Mouse (Mus musculus) cerebellum, adult 2 months (tissue): ENCODE results near the gene Zfp526. TPM values are rescaled to one million over a fixed set of nuclear protein-coding genes. Genes with fewer than 3 reads are reported as not detected.
A peak's percentile ranks its signal among the peaks of the same experiment; 100 is the strongest.

Experiments used
- DNase-seq, 2 experiments: peaks; one replicate each; pipeline ENCODE4 v3.0.0; 2021
- H3K27ac ChIP-seq: fragments of 200-500 bp; 2 replicates; pipeline ENCODE4 v1.5.1; 2012; ENCODE audit warnings: low read length, control low read depth, inconsistent platforms; ENCODE audit not compliant: insufficient read depth
- H3K27me3 ChIP-seq: fragments of 200-500 bp; 2 replicates; pipeline ENCODE4 v1.6.1; 2012; ENCODE audit warnings: inconsistent platforms, mild to moderate bottlenecking, low read length, moderate library complexity; ENCODE audit not compliant: control insufficient read depth, insufficient read depth
- H3K4me1 ChIP-seq: fragments of 200-500 bp; 2 replicates; pipeline ENCODE4 v1.6.1; 2011; ENCODE audit warnings: low read length; ENCODE audit not compliant: control insufficient read depth, insufficient read depth
- H3K4me3 ChIP-seq: fragments of 200-500 bp; replicated peaks from 2 replicates; pipeline ENCODE3; 2011; ENCODE audit warnings: mild to moderate bottlenecking, low read depth, low read length, control low read depth; ENCODE audit not compliant: insufficient read depth
- CTCF ChIP-seq: fragments of 200-500 bp; IDR thresholded peaks from 2 replicates; pipeline ENCODE4 v1.5.1; 2011; ENCODE audit warnings: low read depth, mild to moderate bottlenecking, control low read depth, low read length, moderate library complexity, borderline replicate concordance; ENCODE audit not compliant: insufficient read depth
- POLR2A ChIP-seq: fragments of 200-500 bp; IDR thresholded peaks from 2 replicates; pipeline ENCODE4 v1.6.1; 2011; ENCODE audit warnings: low read length, control low read depth, borderline replicate concordance; ENCODE audit not compliant: insufficient read depth
- WGBS: fragments of 180-500 bp; shearing (Covaris S2); methylation state at CpG from one replicate; pipeline ENCODE4 v1.1.7; 2018; 5-methylcytosine and 5-hydroxymethylcytosine counted together
- polyA plus RNA-seq: library from polyadenylated mRNA; depleted of rRNA; stranded (reverse); fragments of >200 nt; gene quantifications from 2 replicates; pipeline ENCODE4 v1.2.3, GENCODE M21; 2012

The Zfp526 gene
- polyA plus RNA-seq, 1 experiment, result 9.2 TPM

- no peaks in the 10 kb centered on the region for H3K27me3 ChIP-seq
- peak overlapping the region; percentile 82 for H3K27ac ChIP-seq
- peaks cover 6% of the 10 kb centered on the region; the same call in 1 of the 2 replicates for H3K4me1 ChIP-seq
- peak overlapping the region; percentile 50 for H3K4me3 ChIP-seq
- TF ChIP-seq POLR2A (peak; percentile 55; the same call in 1 of the 2 replicates), CTCF (peak; percentile 71)
- DNase-seq, result peak; percentile 87 to 93
- WGBS, result under 1% methylated on average over 30 of the region's 30 CpGs
These were observed 17.8 kb downstream of the Zfp526 start for GRCm38 (mm10) chr7:25238829-25239623.

GRCm38 (mm10) chr7:25240631-25241030 lies 19.4 kb downstream of the Zfp526 start:
- Histone ChIP-seq H3K27me3 (no peaks in the 10 kb centered on the region), H3K4me3 (no peak overlapping the region), H3K27ac (no peak overlapping the region), H3K4me1 (peaks cover 3% of the 10 kb centered on the region; the same call in 1 of the 2 replicates)
- DNase-seq, result no peak
- no peak for TF ChIP-seq POLR2A
- no peak for TF ChIP-seq CTCF
- WGBS, result 73% methylated on average over 7 of the region's 7 CpGs

GRCm38 (mm10) chr7:25241062-25241461 lies 19.8 kb downstream of the Zfp526 start:
- Histone ChIP-seq H3K27ac (no peak overlapping the region), H3K27me3 (no peaks in the 10 kb centered on the region), H3K4me1 (0 out of 2 replicates have a peak, but pooled peaks cover 3% of the 10 kb centered on the region), H3K4me3 (no peak overlapping the region)
- WGBS, result 16% methylated on average over 2 of the region's 2 CpGs
- TF ChIP-seq CTCF (peak; percentile 65), POLR2A (no peak)
- DNase-seq, result peak; percentile 60 to 70

- Histone ChIP-seq H3K4me1 (peaks cover 12% of the 10 kb centered on the region; the same call in 1 of the 2 replicates), H3K27ac (no peak overlapping the region), H3K4me3 (no peak overlapping the region), H3K27me3 (no peaks in the 10 kb centered on the region)
- TF ChIP-seq CTCF, result no peak
- no peak for TF ChIP-seq POLR2A
- WGBS, result 93% methylated on average over 4 of the region's 4 CpGs
- no peak for DNase-seq
These were observed 22.1 kb downstream of the Zfp526 start for GRCm38 (mm10) chr7:25243361-25243760.

GRCm38 (mm10) chr7:25244562-25245369 lies 23.5 kb downstream of the Zfp526 start:
- WGBS, result 88% methylated on average over 30 of the region's 30 CpGs
- Histone ChIP-seq H3K4me3 (no peak overlapping the region), H3K27ac (no peak overlapping the region), H3K27me3 (no peaks in the 10 kb centered on the region), H3K4me1 (peaks cover 15% of the 10 kb centered on the region; the same call in 1 of the 2 replicates)
- TF ChIP-seq POLR2A, result no peak
- no peak for TF ChIP-seq CTCF
- DNase-seq, result no peak

GRCm38 (mm10) chr7:25246079-25246758 lies 25.0 kb downstream of the Zfp526 start:
- no peak overlapping the region for H3K27ac ChIP-seq
- no peaks in the 10 kb centered on the region for H3K27me3 ChIP-seq
- peak; percentile 53 to 63 for DNase-seq
- no peak overlapping the region for H3K4me3 ChIP-seq
- TF ChIP-seq POLR2A (no peak), CTCF (no peak)
- peaks cover 13% of the 10 kb centered on the region; the same call in 1 of the 2 replicates for H3K4me1 ChIP-seq
- 32% methylated on average over 20 of the region's 20 CpGs for WGBS

GRCm38 (mm10) chr7:25246759-25247137 lies 25.5 kb downstream of the Zfp526 start:
- TF ChIP-seq POLR2A (no peak), CTCF (no peak)
- Histone ChIP-seq H3K27ac (no peak overlapping the region), H3K27me3 (no peaks in the 10 kb centered on the region), H3K4me1 (peaks cover 13% of the 10 kb centered on the region; the same call in 1 of the 2 replicates), H3K4me3 (no peak overlapping the region)
- DNase-seq, result no peak
- 33% methylated on average over 4 of the region's 4 CpGs for WGBS
